Mouse (Mus musculus): ENCODE data around the gene Psmd1. TPM values are rescaled to one million over a fixed set of nuclear protein-coding genes. Genes with fewer than 3 reads are reported as not detected.

Gene Psmd1
- polyA plus RNA-seq, 1 experiment = 18.9 TPM

- Histone ChIP-seq H3K4me1 (no peaks in the 10 kb centered on the region), H3K27me3 (replicated peaks) (no peaks in the 10 kb centered on the region), H3K9me3 (no peaks in the 10 kb centered on the region), H3K4me3 (replicated peaks) (no peak overlapping the region), H3K36me3 (replicated peaks; ENCODE audit: low read length) (peaks cover 93% of the 10 kb centered on the region)
- TF ChIP-seq FLI1 (IDR thresholded peaks at IDR 0.05; ENCODE audit: low read length) (no peak), GATA1 (IDR thresholded peaks at IDR 0.05; ENCODE audit: borderline replicate concordance, low read length) (no peak)
These were observed 71.1 kb downstream of the Psmd1 start for GRCm38 (mm10) chr1:86135315-86135714.

DNA sequence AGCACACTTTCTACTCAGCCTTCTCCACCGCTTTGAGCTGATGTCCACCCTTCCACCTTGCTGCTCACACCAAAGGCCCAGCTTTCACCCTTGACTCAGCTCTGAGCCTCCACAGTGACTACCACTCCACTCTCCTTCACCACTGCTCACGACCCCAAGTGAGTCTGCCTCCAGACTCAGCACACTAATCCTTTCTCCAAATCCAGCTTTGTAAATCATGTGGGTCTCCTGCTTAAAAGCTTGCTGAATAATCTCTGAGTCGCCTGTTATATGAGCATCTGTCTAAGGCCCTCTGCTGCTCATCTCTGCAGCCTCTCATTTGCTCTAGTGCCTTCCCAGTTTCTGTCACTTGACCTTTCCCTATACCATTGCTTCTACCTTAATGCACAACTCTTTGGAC, 76.9 kb downstream of the Psmd1 start:
- Histone ChIP-seq H3K36me3 (replicated peaks; ENCODE audit: low read length) (peaks cover 68% of the 10 kb centered on the region), H3K4me1 (peaks cover 30% of the 10 kb centered on the region)
- TF ChIP-seq GATA1 (IDR thresholded peaks at IDR 0.05; ENCODE audit: borderline replicate concordance, low read length) (no peak), FLI1 (IDR thresholded peaks at IDR 0.05; ENCODE audit: low read length) (no peak)

DNA sequence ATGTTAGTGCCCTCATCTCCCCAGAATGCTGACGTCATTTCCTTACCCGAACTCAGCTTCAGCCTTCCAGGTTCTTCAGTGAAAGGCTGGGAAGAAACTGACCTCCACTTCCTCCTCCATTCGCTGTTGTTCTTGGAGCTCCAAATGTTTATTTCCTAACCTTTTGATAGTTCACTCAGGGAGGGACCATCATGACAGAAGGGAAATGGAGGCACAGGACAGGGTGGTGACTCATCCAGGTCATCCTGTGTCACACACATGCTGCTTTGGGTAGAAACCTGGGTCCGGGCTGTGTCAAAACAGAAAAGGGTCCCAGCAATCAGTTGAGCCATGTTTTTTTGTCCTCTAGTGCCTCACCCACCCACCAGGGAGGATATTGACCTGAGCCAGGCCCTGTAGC, 79.0 kb downstream of the Psmd1 start:
- Histone ChIP-seq H3K9me3 (no peaks in the 10 kb centered on the region), H3K4me1 (peaks cover 37% of the 10 kb centered on the region), H3K4me3 (replicated peaks) (no peak overlapping the region), H3K27me3 (replicated peaks) (peaks cover 8% of the 10 kb centered on the region), H3K36me3 (replicated peaks; ENCODE audit: low read length) (peaks cover 49% of the 10 kb centered on the region)
- no peak for TF ChIP-seq GATA1 (IDR thresholded peaks at IDR 0.05; ENCODE audit: borderline replicate concordance, low read length)
- TF ChIP-seq FLI1 (IDR thresholded peaks at IDR 0.05; ENCODE audit: low read length) = no peak

More for the DNA sequence above, 76.9 kb downstream of the Psmd1 start:
- no peaks in the 10 kb centered on the region for H3K9me3 ChIP-seq
- H3K27me3 ChIP-seq (replicated peaks) = peaks cover 1% of the 10 kb centered on the region
- no peak overlapping the region for H3K4me3 ChIP-seq (replicated peaks)

GRCm38 (mm10) chr1:86144001-86144944, 80.1 kb downstream of the Psmd1 start:
- peaks cover 10% of the 10 kb centered on the region for H3K27me3 ChIP-seq (replicated peaks)
- H3K4me1 ChIP-seq = peaks cover 41% of the 10 kb centered on the region
- TF ChIP-seq GATA1 (IDR thresholded peaks at IDR 0.05; ENCODE audit: borderline replicate concordance, low read length) (no peak), FLI1 (IDR thresholded peaks at IDR 0.05; ENCODE audit: low read length) (no peak)
- H3K4me3 ChIP-seq (replicated peaks) = no peak overlapping the region
- H3K36me3 ChIP-seq (replicated peaks; ENCODE audit: low read length) = peaks cover 38% of the 10 kb centered on the region
- H3K9me3 ChIP-seq = no peaks in the 10 kb centered on the region

DNA sequence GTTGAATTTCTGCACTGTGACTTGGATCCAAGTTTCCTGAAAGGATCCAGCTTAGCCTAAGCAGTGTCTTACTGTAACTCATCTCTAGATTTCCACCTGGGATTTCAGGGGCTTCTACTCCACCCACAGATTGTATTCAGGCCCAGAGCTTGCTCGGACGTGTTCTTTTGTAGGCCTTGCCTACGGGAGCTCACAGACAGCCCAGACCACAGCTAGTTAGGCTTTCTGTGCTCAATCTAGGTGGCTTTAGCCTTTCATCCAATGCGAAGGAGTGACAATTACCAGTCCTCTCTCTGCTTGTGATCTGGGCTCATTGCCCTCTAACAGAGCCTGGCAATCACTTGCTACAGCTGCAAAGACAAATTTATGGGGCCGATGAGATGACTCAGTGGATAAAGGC, 82.1 kb downstream of the Psmd1 start:
- no peaks in the 10 kb centered on the region for H3K9me3 ChIP-seq
- H3K4me3 ChIP-seq (replicated peaks) = no peak overlapping the region
- peaks cover 12% of the 10 kb centered on the region for H3K27me3 ChIP-seq (replicated peaks)
- peaks cover 20% of the 10 kb centered on the region for H3K36me3 ChIP-seq (replicated peaks; ENCODE audit: low read length)
- TF ChIP-seq FLI1 (IDR thresholded peaks at IDR 0.05; ENCODE audit: low read length) (no peak), GATA1 (IDR thresholded peaks at IDR 0.05; ENCODE audit: borderline replicate concordance, low read length) (no peak)
- peaks cover 43% of the 10 kb centered on the region for H3K4me1 ChIP-seq

- TF ChIP-seq FLI1 (IDR thresholded peaks at IDR 0.05; ENCODE audit: low read length) (no peak), GATA1 (IDR thresholded peaks at IDR 0.05; ENCODE audit: borderline replicate concordance, low read length) (no peak)
- Histone ChIP-seq H3K36me3 (replicated peaks; ENCODE audit: low read length) (peaks cover 14% of the 10 kb centered on the region), H3K9me3 (no peaks in the 10 kb centered on the region), H3K27me3 (replicated peaks) (peaks cover 12% of the 10 kb centered on the region), H3K4me3 (replicated peaks) (peak overlapping the region; percentile 10), H3K4me1 (peaks cover 39% of the 10 kb centered on the region)
These were observed 83.4 kb downstream of the Psmd1 start for GRCm38 (mm10) chr1:86147557-86147956.

GRCm38 (mm10) chr1:86148161-86148560, 84.0 kb downstream of the Psmd1 start:
- H3K36me3 ChIP-seq (replicated peaks; ENCODE audit: low read length) = peaks cover 11% of the 10 kb centered on the region
- no peak for TF ChIP-seq GATA1 (IDR thresholded peaks at IDR 0.05; ENCODE audit: borderline replicate concordance, low read length)
- no peak for TF ChIP-seq FLI1 (IDR thresholded peaks at IDR 0.05; ENCODE audit: low read length)

GRCm38 (mm10) chr1:86150929-86151328, 86.7 kb downstream of the Psmd1 start:
- Histone ChIP-seq H3K9me3 (no peaks in the 10 kb centered on the region), H3K36me3 (replicated peaks; ENCODE audit: low read length) (no peaks in the 10 kb centered on the region), H3K4me1 (peaks cover 40% of the 10 kb centered on the region), H3K4me3 (replicated peaks) (no peak overlapping the region), H3K27me3 (replicated peaks) (peaks cover 12% of the 10 kb centered on the region)
- TF ChIP-seq FLI1 (IDR thresholded peaks at IDR 0.05; ENCODE audit: low read length) (no peak), GATA1 (IDR thresholded peaks at IDR 0.05; ENCODE audit: borderline replicate concordance, low read length) (no peak)

More at GRCm38 (mm10) chr1:86148161-86148560, 84.0 kb downstream of the Psmd1 start:
- peaks cover 33% of the 10 kb centered on the region for H3K4me1 ChIP-seq
- no peaks in the 10 kb centered on the region for H3K9me3 ChIP-seq
- H3K27me3 ChIP-seq (replicated peaks) = peaks cover 12% of the 10 kb centered on the region
- no peak overlapping the region for H3K4me3 ChIP-seq (replicated peaks)

DNA sequence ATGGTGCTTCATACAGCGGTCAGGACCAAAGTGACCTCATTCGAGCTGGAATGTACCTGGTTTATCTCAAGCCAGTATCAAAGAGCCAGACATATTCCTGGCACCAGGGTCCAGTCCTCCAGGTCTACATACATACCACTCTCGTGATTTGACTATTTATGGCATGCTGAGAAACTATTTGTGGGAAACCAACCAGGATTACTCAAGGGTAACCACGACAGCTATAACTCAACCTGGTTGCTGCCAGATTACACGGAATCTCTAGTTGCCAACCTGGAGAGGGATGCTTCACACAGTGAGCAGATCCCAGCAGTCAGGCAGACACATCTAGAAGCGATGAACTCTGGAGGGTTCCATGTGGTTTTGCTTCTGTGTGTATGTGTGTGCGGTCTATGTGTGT, 87.2 kb downstream of the Psmd1 start:
- TF ChIP-seq FLI1 (IDR thresholded peaks at IDR 0.05; ENCODE audit: low read length) (no peak), GATA1 (IDR thresholded peaks at IDR 0.05; ENCODE audit: borderline replicate concordance, low read length) (no peak)
- Histone ChIP-seq H3K27me3 (replicated peaks) (peaks cover 8% of the 10 kb centered on the region), H3K9me3 (no peaks in the 10 kb centered on the region), H3K36me3 (replicated peaks; ENCODE audit: low read length) (no peaks in the 10 kb centered on the region), H3K4me3 (replicated peaks) (no peak overlapping the region), H3K4me1 (peaks cover 45% of the 10 kb centered on the region)

- Histone ChIP-seq H3K9me3 (no peaks in the 10 kb centered on the region), H3K36me3 (replicated peaks; ENCODE audit: low read length) (peaks cover 5% of the 10 kb centered on the region), H3K4me1 (peaks cover 45% of the 10 kb centered on the region), H3K4me3 (replicated peaks) (no peak overlapping the region), H3K27me3 (replicated peaks) (peaks cover 7% of the 10 kb centered on the region)
- no peak for TF ChIP-seq GATA1 (IDR thresholded peaks at IDR 0.05; ENCODE audit: borderline replicate concordance, low read length)
These were observed 88.4 kb downstream of the Psmd1 start for GRCm38 (mm10) chr1:86152618-86153017.

Data from megakaryocyte, embryonic 14.5 days (primary cell).